Mouse (Mus musculus) mouse trophoblast stem cell (cell line): ENCODE measurements around the gene Zcchc17.

Source experiments
- in situ Hi-C, 2 experiments: fragments of 300-500 bp; cut with MseI, MboI; formaldehyde crosslinking; loops; 2 replicates in 1 of 2; 3 replicates in 1 of 2; pipeline ENCODE4 v1.15.1; 2025

Zcchc17 gene

DNA sequence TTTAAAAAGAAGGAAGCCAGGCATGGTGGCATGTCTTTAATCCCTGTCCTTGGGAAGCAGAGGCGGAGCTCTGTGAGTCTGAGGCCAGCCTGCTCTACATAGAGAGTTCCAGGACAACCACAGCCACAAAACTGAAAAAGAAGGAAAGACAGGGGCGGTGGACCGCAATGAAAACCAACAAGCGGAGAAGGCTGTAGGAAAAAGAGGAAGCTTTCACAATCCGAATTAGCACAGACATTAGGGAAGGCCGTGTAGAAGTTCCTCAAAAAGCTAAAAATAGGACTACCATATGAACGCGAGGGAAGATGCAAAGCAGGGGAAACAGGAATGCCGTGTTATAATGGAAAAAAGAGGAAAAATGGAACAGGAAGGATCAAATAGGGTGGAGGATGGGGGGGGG, 75.9 kb downstream of the Zcchc17 start:
- in situ Hi-C loops: no loop called here

DNA sequence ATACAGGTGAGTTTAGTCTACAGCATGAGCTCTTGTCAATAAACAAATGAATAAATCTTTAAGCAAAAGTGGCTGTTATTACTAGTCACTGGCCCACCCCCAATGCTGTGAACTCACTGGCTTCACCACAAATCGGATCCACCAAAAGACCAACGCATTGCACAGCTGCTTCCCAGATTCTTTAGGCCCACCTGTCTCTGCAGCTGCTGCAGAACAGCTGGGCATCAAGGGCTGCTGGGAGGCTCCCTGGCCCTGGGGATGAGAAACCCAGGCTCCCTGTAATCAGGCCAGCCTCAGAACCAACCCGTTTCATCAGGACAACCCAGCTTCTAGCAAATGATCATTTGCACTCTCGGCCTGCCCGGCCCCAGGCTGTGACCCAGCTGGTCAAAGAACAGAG, 76.9 kb downstream of the Zcchc17 start:
- in situ Hi-C loops: no loop called here

DNA sequence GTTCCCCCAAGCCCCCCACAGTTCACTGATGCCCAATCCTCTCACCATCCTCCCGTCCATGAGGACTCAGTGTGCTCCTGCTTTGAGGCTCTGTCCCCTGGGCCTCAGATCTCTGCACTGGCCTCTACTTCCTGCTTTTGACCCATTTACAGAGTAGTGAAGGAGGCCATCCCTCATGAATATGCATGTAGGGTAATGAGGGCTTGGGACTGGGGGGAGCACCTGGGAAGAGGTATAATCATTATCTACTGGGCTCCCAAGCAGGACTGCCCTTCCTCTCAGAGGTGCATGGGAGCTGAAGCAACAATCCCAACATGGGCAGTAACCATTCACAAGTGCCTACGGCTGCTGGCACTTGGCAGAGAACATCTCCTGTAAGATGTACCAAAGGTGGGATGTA, 80.6 kb downstream of the Zcchc17 start, which contains the start of gene Serinc2:
Gene Serinc2 (minus strand): TSS at position 101 of the 400 bp plus-strand sequence.
- in situ Hi-C loops: no loop called here

DNA sequence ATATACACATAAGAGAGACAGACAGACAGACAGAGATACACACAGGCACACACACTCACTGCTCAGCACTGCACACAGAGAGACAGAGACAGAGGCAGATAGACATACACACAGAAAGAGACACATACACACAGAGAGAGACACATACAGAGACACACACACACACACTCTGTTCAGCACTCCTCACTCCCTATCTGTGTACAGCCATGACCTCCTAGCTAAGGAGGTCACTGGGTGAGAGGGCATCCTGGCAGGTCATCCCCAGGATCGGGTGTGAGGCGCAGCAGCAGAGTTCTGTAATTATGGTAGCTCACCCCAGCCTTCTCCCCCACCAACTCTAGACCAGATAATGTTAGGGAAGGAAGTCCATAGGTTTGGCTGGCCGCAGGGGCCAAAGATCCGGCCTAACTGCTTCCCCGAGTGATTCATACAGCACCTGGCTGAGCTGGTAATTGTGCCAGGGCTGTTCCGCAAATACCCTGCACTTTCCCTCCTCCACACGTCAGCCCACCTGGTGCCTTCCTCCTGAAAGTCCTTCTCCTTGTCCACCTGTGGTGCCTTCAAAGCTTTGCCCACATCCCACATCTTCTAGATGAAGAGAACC, 83.1 kb downstream of the Zcchc17 start:
- in situ Hi-C loops: no loop called here

GRCm38 (mm10) chr4:130275823-130276105, 84.0 kb downstream of the Zcchc17 start:
- in situ Hi-C loops: no loop called here

DNA sequence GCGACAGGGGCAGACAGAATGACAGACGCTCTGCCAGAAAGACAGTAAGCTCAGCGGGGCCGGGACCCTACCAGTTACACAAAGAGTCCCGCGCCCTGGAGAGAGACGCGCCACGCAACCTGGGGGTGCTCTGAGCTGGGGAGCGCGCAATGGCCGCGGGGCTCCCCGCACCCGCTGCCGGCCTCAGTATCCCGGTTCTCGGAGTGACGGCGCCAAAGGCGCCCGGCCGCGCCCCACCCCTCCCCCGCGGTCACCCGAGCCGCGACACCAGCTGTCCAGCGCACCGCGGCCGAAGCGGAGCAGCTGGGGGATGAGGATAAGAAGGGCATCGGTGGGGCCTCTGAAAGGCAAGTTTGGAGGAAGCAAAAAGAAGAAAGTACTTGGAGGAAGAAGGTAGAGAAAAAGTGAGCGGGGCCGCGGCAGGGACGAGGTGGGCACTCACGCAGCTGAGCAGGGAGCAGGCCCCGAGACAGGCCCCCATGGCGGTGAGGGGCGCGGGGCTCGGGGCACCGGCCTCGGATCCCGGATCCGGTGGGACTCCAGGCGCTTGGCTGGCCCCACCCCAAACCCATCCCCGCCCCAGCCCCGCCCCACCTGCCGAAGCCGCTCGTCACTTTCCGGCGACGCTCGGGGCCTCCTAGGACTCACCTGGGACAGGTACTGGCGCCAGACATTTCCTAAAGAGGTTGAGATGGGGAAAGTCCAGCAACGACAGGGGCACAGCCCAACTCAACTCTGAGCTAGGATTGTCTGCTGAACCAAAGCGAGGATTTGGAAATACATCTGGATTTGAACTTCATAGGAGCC, 84.5 kb downstream of the Zcchc17 start:
- in situ Hi-C loops: no loop called here

DNA sequence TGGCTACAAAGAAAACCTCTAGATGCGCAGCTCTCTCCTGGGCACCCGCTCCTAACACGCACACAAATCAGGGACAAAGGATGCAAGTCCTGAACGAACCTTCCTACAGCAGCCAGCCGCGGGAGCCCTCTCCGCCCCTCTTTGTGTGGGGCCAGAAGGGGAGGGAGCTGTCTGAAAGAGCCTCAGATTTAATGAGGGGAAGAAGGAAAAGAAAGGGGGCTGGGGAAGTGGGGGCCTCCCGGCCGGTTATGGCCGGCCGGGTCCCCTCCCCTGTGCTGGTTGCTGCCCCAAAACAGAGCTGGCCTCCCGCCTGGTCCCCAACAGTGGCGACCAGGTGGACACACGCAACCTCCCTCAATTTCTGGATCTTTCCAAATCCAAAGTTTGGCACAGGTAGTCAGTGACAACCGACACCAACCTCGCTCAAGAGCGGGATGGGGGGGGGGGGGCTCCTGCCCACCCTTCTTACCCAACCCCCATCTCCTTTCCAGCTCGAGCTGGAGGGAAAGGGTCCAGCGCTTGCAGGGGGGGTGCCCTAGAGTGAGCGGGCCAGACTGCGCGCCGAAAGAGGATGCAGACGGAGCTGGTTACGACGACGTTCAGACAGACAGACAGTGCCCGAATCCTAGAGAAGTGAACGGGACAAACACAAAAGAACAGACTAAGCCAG, 85.3 kb downstream of the Zcchc17 start:
- in situ Hi-C loops: no loop called here

DNA sequence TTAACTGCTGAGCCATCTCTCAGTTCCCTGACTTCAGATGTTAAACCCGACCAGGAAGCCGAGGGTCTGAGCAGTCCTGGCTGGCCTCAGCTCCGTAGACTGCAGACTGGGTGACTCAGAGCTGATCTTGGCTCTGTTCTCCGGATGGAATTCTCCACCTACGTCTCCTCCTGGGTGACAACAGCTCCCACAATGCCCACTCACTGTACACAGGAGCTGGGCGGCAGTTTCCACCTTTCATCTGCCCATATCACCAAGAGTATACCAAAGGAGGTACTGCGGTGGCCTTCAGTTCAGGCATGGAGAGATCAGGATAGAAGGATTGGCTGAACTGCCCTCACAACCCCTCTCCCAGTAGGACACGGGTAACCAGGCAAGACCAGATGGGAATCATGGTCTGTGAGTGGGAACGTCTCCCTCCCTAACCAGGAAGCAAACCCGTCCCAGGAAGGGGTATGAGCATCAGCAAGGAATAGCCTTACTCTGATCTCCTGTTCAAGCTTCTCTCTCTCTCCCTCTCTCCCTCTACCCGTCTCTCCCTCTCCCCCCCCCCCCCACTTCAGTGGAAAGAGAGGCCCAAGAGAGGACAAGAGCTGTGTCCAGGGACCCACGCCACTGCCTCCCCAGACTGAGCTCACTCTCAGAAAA, 85.9 kb downstream of the Zcchc17 start:
- in situ Hi-C loops: no loop called here

DNA sequence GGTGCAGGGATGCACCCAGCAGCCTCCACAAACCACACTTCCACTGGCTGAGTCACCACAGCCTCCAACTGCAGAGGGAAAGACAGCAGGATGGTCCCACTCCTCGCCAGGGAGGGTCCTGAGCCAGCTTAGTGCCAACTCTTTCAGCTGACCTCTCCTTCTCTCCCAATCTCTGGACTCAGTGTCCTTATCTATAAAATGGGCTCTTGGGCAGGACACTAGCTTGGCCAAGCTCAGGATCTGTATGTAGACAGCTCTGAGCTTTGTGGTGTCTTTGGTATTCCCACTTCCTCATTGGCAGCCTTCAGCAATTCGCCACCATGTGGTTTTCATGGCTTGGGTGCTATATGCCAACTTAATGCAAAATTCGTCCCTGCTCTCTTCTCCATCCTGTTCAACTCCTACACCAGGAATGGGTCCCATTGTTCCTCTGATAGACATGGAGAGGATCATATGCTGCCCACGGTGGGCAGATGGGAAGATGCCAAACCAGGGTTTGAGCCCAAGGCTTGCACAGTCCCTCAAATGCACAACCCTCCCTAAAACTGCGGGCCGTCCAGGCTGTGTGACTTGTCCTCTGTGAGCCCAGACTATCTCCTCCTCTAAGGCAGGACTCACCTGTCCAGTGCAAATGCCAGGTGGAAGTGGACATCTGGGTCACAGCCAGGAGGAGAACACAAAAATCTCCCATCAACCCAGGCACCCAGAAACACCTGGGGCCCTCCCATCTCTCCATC, 89.0 kb downstream of the Zcchc17 start:
- in situ Hi-C loops: no loop called here

DNA sequence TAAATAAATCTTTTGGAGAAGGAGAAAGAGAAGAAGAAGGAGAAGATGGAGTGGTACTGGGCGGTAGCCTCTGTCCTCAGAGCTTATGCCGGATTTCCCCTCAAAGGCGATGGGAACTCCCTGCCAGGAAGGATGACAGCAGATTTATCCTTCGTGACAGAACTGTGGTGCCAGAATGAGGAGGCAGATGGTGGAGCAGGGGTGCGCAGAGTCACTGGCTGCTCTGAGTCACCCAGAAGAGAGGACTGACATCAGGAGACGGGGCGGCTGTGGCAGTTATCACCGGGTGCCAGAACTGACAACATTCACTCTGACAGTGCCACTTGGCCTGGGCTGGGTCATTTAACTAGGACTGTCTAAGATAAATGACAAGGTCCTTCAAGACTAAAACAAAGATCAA, 89.7 kb downstream of the Zcchc17 start:
- in situ Hi-C loops: no loop called here

GRCm38 (mm10) chr4:130268736-130269135, 91.0 kb downstream of the Zcchc17 start:
- in situ Hi-C loops: no loop called here

DNA sequence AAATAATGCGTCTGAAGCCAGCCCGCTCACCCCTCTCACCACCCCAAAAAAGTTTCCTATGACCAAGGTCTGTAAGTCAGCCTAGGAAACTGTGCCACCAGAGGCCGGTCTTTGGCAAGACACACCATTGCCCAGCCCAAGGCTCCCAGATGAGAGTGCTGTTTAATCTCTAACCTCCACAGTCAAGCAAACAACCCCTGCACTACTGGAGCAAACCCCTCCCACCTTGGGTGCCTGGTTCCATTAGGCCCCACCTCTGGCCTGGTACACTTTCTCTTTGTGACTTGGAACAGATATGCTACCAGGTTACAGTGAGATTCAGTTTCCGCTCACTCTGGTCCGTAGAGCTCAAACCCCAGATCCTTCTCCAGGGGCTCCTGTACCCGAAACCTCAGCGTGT, 92.7 kb downstream of the Zcchc17 start:
- in situ Hi-C loops: no loop called here

DNA sequence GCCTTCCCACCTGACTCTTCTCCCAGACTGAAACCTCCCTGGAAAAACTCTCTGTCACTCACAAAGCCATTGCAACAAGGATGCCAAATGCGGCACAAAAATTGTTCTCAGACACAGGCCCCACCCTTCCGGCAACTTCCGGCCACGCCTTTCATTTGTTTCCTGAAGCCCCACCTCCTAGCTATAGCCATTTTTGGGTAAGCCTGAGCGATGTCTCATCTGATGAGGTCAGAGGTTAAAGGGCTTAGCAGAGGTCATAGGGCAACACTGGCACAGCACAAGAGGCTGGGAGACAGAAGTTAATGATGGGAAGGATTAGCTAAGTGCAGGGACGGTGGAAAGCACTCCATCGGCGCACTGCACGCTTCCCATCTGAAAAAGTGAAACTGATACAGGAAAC, 93.1 kb downstream of the Zcchc17 start:
- in situ Hi-C loops: no loop called here
